Mouse (Mus musculus): ENCODE data around the gene Aldh3b3. TPM values are rescaled to one million over a fixed set of nuclear protein-coding genes. Genes with fewer than 3 reads are reported as not detected.
A peak's percentile ranks its signal among the peaks of the same experiment; 100 is the strongest.

Gene Aldh3b3
- 0.33 and 0.97 TPM in 2 replicates for polyA plus RNA-seq (2012; rRNA removed)

- Histone ChIP-seq H3K4me3 (ENCODE audit: control insufficient read depth, insufficient read depth, low read length) (no peak within 1 kb of the TSS), H3K4me1 (replicated peaks; ENCODE audit: control insufficient read depth, insufficient read depth, low read length) (no peaks in the 10 kb centered on the region), H3K27ac (ENCODE audit: control insufficient read depth, insufficient read depth, low read length) (no peak within 1 kb of the TSS), H3K36me3 (ENCODE audit: control insufficient read depth, insufficient read depth, low read length) (no peaks in the 10 kb centered on the region), H3K27me3 (ENCODE audit: control insufficient read depth, insufficient read depth, low read length) (no peaks in the 10 kb centered on the region)
- WGBS: 89% methylated on average over 4 of the region's 4 CpGs
- DNase-seq: no peak
- no peak for TF ChIP-seq CTCF (IDR thresholded peaks at IDR 0.05; ENCODE audit: borderline replicate concordance, control insufficient read depth, extremely low read depth, insufficient read depth, low read length, poor library complexity)
- no peak for TF ChIP-seq POLR2A (IDR thresholded peaks at IDR 0.05; ENCODE audit: control insufficient read depth, extremely low read depth, insufficient read depth, low read length, poor library complexity)
These were observed at the start of gene Aldh3b3 for GRCm38 (mm10) chr19:3958470-3958869. Gene Aldh3b3 (plus strand): TSS chr19:3958645.

- Histone ChIP-seq H3K36me3 (ENCODE audit: control insufficient read depth, insufficient read depth, low read length) (no peaks in the 10 kb centered on the region; the same call in 1 of the 2 replicates), H3K27ac (ENCODE audit: control insufficient read depth, insufficient read depth, low read length) (no peak overlapping the region), H3K27me3 (ENCODE audit: control insufficient read depth, insufficient read depth, low read length) (no peaks in the 10 kb centered on the region), H3K4me1 (replicated peaks; ENCODE audit: control insufficient read depth, insufficient read depth, low read length) (peaks cover 41% of the 10 kb centered on the region), H3K4me3 (ENCODE audit: control insufficient read depth, insufficient read depth, low read length) (no peak overlapping the region)
- TF ChIP-seq POLR2A (IDR thresholded peaks at IDR 0.05; ENCODE audit: control insufficient read depth, extremely low read depth, insufficient read depth, low read length, poor library complexity): no peak
- no peak for TF ChIP-seq CTCF (IDR thresholded peaks at IDR 0.05; ENCODE audit: borderline replicate concordance, control insufficient read depth, extremely low read depth, insufficient read depth, low read length, poor library complexity)
- no peak for DNase-seq
- 94% methylated on average over 5 of the region's 5 CpGs for WGBS
These were observed 48.2 kb upstream of the Aldh3b3 start for GRCm38 (mm10) chr19:3910206-3910605.

GRCm38 (mm10) chr19:3912337-3913204 is 45.9 kb upstream of the Aldh3b3 start, which contains the start of gene Ndufs8:
Gene Ndufs8 (minus strand): TSS chr19:3912774.
- H3K36me3 ChIP-seq (ENCODE audit: control insufficient read depth, insufficient read depth, low read length): no peaks in the 10 kb centered on the region; the same call in 1 of the 2 replicates
- 1% methylated on average over 43 of the region's 43 CpGs for whole genome bisulfite sequencing
- peak within 1 kb of the TSS; percentile 65 for H3K27ac ChIP-seq (ENCODE audit: control insufficient read depth, insufficient read depth, low read length)
- peaks cover 20% of the 10 kb centered on the region for H3K4me1 ChIP-seq (replicated peaks; ENCODE audit: control insufficient read depth, insufficient read depth, low read length)
- DNase-seq: peak; percentile 93
- peak; percentile 44; the same call in 1 of the 2 replicates for TF ChIP-seq CTCF (IDR thresholded peaks at IDR 0.05; ENCODE audit: borderline replicate concordance, control insufficient read depth, extremely low read depth, insufficient read depth, low read length, poor library complexity)
- TF ChIP-seq POLR2A (IDR thresholded peaks at IDR 0.05; ENCODE audit: control insufficient read depth, extremely low read depth, insufficient read depth, low read length, poor library complexity): peak; percentile 74
- H3K4me3 ChIP-seq (ENCODE audit: control insufficient read depth, insufficient read depth, low read length): peak within 1 kb of the TSS; percentile 79
- no peaks in the 10 kb centered on the region for H3K27me3 ChIP-seq (ENCODE audit: control insufficient read depth, insufficient read depth, low read length)

GRCm38 (mm10) chr19:3913692-3914091 is 44.8 kb upstream of the Aldh3b3 start:
- no peaks in the 10 kb centered on the region for H3K27me3 ChIP-seq (ENCODE audit: control insufficient read depth, insufficient read depth, low read length)
- 0 out of 2 replicates have a peak overlapping the region, but pooled peaks have one; percentile 3 for H3K4me3 ChIP-seq (ENCODE audit: control insufficient read depth, insufficient read depth, low read length)
- no peak for DNase-seq
- whole genome bisulfite sequencing: 81% methylated on average over 8 of the region's 8 CpGs
- no peak overlapping the region; the same call in 1 of the 2 replicates for H3K27ac ChIP-seq (ENCODE audit: control insufficient read depth, insufficient read depth, low read length)
- H3K4me1 ChIP-seq (replicated peaks; ENCODE audit: control insufficient read depth, insufficient read depth, low read length): peaks cover 17% of the 10 kb centered on the region
- no peaks in the 10 kb centered on the region; the same call in 1 of the 2 replicates for H3K36me3 ChIP-seq (ENCODE audit: control insufficient read depth, insufficient read depth, low read length)
- TF ChIP-seq POLR2A (IDR thresholded peaks at IDR 0.05; ENCODE audit: control insufficient read depth, extremely low read depth, insufficient read depth, low read length, poor library complexity) (no peak), CTCF (IDR thresholded peaks at IDR 0.05; ENCODE audit: borderline replicate concordance, control insufficient read depth, extremely low read depth, insufficient read depth, low read length, poor library complexity) (no peak)

GRCm38 (mm10) chr19:3914535-3914934 is 43.9 kb upstream of the Aldh3b3 start:
- no peak overlapping the region for H3K4me3 ChIP-seq (ENCODE audit: control insufficient read depth, insufficient read depth, low read length)
- DNase-seq: no peak
- H3K4me1 ChIP-seq (replicated peaks; ENCODE audit: control insufficient read depth, insufficient read depth, low read length): peaks cover 17% of the 10 kb centered on the region
- TF ChIP-seq CTCF (IDR thresholded peaks at IDR 0.05; ENCODE audit: borderline replicate concordance, control insufficient read depth, extremely low read depth, insufficient read depth, low read length, poor library complexity): no peak
- TF ChIP-seq POLR2A (IDR thresholded peaks at IDR 0.05; ENCODE audit: control insufficient read depth, extremely low read depth, insufficient read depth, low read length, poor library complexity): no peak
- 65% methylated on average over 5 of the region's 5 CpGs for WGBS
- no peaks in the 10 kb centered on the region for H3K27me3 ChIP-seq (ENCODE audit: control insufficient read depth, insufficient read depth, low read length)
- H3K36me3 ChIP-seq (ENCODE audit: control insufficient read depth, insufficient read depth, low read length): no peaks in the 10 kb centered on the region
- H3K27ac ChIP-seq (ENCODE audit: control insufficient read depth, insufficient read depth, low read length): no peak overlapping the region

- WGBS: 94% methylated on average over 11 of the region's 11 CpGs
These were observed 41.7 kb upstream of the Aldh3b3 start for GRCm38 (mm10) chr19:3916727-3917126.

More at GRCm38 (mm10) chr19:3916727-3917126, 41.7 kb upstream of the Aldh3b3 start:
- no peak for DNase-seq
- no peak for TF ChIP-seq POLR2A (IDR thresholded peaks at IDR 0.05; ENCODE audit: control insufficient read depth, extremely low read depth, insufficient read depth, low read length, poor library complexity)
- TF ChIP-seq CTCF (IDR thresholded peaks at IDR 0.05; ENCODE audit: borderline replicate concordance, control insufficient read depth, extremely low read depth, insufficient read depth, low read length, poor library complexity): no peak
- Histone ChIP-seq H3K4me1 (replicated peaks; ENCODE audit: control insufficient read depth, insufficient read depth, low read length) (peaks cover 13% of the 10 kb centered on the region), H3K27me3 (ENCODE audit: control insufficient read depth, insufficient read depth, low read length) (no peaks in the 10 kb centered on the region), H3K36me3 (ENCODE audit: control insufficient read depth, insufficient read depth, low read length) (no peaks in the 10 kb centered on the region), H3K4me3 (ENCODE audit: control insufficient read depth, insufficient read depth, low read length) (no peak overlapping the region), H3K27ac (ENCODE audit: control insufficient read depth, insufficient read depth, low read length) (no peak overlapping the region)
